Mouse (Mus musculus) left cerebral cortex, postnatal 36 days (tissue): ENCODE data around the gene Fam178b. TPM values are rescaled to one million over a fixed set of nuclear protein-coding genes. Genes with fewer than 3 reads are reported as not detected.
A peak's percentile ranks its signal among the peaks of the same experiment; 100 is the strongest.
"Not testable (repeated sequence)": the region's sequence is repeated elsewhere in the genome, so short reads cannot be mapped to it uniquely, and the experiment has no call there.

Experiments
- DNase-seq, 2 experiments: peaks; one replicate each; pipeline ENCODE4 v3.0.0; 2021 to 2022; ENCODE audit warnings: low spot score in 2 of 2, mixed read lengths in 1 of 2
- intact Hi-C: fragments of 180-260 bp; cut with DNase I; formaldehyde crosslinking; loops from one replicate; pipeline ENCODE4 v1.15.1; 2025
- total RNA-seq, 2 experiments: library from RNA; stranded (reverse); gene quantifications; 2 replicates each; pipeline ENCODE4 v1.2.3; 2021

Fam178b gene
- total RNA-seq, 2 experiments from 2014 or later = not detected

DNA sequence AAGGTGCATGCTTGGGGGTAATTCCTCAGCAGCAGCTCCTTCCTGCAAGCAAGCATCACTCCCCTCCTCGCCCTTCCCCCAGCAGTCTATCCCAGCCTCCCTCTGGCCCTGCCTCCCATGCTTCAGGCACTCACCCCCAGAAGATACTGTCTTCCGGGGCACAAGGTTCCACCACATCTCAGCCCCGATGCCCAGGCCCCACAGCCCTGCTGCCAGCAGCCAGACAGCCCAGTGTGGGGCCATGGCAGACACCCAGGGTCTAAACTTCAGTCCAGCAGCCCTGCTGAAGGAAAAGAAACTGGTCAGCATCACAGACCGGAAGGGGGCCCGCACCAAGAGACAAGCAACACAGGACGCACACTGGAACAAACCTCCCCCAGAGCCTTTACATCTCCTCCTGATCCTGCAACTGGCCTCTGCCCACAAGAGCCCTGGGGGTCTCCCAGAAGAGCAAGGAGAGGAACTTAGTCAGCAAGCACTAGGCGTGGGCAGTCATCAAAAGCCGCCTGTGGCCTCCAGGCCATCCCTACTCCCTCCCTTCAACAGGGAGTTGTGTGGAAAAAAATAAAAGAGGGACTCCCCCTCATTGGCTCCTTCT, 127.1 kb downstream of the Fam178b start:
- DNase-seq = no peak
- intact Hi-C loops = loop anchor here (2.0 to 5.0 kb wide), 2 partner anchors 51 to 79 kb away; no protein-coding TSS in a partner anchor

DNA sequence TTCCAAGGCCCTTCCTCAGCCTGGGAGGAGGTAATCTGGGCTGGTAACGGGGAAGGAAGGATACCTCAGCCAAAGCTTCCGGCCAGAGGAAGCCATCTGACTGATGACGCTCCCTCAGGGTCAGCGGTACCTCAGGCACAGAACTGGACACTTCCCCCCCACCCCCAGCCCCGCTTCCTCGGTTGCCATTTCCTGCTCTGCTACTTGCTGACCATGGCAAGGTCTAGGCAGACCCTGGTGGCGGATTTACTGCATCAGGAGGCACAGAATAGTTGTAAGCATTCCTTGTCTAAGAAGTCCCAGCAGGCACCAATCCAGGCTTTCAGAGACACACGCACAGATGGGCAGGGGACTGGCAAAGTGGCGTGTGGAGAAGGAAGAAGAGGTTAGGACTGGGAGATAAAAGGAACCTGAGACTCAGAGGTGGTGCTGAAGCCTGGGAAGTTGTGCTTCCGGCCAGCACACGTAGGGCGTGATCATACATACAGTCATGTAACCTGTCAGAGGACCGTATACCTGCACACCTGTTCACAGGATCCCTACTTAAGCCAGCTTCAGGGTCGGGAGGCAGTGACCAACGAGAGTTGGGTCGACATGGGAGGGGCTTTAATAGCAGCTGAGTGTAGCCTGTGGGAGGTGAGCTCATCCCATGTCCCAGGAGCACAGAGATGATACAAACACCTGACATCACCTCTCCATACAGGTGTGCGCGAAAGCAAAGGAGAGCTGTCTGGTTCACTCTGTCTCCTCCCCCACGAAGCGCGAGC, 128.2 kb downstream of the Fam178b start:
- intact Hi-C loops = loop anchor here (5.0 kb wide), 1 partner anchor 52 kb away; no protein-coding TSS in a partner anchor
- DNase-seq = no peak

DNA sequence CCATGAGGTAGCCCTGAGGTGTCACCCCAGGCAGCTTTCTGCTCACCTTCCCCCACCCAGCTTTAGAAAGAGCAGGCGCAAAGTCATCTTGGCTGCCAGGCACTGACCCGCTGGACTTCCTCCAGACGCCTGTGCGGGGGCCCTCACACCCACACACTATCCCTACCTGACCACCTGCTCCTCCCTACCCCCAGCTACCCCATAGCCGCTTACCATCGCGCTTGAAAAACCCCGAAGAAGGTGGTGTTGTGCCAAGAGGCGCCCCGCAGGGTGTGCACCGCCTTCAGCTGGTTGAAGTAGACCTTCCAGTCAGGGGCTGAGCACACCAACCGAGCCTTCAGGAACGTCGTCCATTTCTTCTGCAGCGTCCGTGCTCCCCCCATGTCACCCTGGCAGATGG, 130.5 kb downstream of the Fam178b start:
- intact Hi-C loops = no loop called here
- DNase-seq = no peak

DNA sequence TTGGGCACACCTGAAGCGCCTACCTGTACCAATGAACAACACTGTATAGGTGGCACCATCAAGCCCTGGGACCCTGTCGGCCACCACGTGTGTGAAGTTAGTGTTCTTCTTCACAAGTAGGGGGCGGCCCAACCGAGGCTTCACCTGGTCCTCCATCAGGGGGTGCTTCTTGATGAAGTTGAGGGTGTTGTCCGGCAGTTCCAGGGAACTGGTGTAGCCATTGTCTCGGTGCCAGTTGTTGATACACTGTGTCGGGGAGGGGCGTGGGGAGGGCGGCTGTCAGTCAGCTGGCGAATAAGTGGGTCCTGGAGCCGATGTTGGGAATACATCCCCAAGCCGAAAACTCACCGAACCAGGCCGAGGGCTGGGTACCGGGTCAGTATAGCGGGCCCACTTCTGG, 131.1 kb downstream of the Fam178b start:
- no peak for DNase-seq
- intact Hi-C loops = no loop called here

DNA sequence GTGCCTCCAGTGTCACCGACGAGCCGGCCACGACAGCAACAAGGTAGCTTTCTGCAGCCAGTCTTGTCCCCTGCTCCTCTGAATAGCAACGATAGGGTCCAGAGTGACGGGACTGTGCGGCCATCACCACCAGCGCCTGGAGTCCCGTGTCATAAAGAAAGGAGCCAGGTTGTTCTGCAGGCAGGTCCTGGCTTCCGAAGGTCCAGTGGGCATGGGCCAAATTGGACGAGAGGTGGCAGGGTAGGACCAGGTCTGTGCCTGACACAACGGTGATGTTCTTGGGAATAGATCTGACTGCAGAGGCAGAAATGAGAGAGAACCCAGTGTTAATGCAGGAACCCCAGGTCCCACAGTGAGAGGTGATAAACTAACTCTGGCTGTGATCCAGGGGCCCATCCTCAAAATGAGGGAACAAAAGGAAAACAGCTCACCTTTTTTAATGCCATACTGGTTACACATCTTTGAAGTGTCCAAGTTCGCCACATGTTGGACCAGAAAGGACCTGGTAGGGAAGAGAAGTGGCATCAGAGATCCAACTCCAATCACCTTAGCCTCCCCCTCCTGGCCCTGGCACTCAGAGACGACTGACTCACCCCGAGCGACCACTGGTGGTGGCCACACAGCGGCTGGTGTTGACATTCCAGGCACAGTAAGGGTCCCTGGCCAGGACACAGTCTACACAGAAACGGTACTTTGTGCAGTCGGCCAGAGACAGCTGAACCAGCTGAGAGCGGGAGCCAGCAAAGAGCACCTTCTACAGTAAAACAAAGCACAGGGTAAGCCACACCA, 132.7 kb downstream of the Fam178b start:
- DNase-seq = no peak

DNA sequence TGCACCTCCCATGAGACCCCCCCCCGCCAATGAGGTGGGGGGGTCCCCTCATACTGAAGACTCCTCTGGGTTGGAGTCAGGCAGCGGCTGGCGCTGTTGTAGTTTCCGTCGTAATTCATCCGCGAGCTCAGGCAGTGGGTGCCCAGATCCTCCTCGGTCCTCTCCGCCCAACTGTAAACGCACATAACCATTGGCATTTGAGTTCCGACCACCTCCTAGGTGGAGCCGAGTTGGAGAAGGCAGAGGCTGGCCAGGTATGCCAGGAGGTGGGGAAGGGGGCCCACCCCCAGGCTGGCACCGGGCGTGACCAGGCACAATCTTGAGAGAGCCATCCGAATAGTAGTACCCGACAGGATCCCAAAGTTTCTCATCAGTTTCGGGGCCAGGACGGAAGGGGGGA, 133.5 kb downstream of the Fam178b start:
- DNase-seq = no peak
- intact Hi-C loops = no loop called here

More for the DNA sequence above, 132.7 kb downstream of the Fam178b start:
- intact Hi-C loops = no loop called here

DNA sequence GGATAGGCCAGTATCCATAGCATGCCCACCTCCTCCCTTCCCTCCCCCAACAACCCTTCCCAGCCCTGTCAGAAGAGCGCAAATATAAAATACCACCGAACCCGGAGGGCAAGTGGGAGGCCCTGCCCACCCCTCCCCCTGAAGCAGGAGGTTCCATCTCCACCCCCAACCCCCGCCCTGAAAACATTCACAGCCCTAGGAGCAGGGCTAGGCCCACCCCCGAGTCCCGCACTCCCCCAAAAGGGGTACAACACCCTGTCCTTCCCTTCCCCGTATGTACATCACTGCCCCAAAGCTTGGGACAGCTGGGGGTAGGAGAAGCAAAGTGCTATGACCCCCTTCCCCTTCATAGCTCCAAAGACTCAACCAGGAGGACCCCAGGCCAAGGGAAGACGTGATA, 134.2 kb downstream of the Fam178b start:
- intact Hi-C loops = no loop called here
- DNase-seq = no peak

DNA sequence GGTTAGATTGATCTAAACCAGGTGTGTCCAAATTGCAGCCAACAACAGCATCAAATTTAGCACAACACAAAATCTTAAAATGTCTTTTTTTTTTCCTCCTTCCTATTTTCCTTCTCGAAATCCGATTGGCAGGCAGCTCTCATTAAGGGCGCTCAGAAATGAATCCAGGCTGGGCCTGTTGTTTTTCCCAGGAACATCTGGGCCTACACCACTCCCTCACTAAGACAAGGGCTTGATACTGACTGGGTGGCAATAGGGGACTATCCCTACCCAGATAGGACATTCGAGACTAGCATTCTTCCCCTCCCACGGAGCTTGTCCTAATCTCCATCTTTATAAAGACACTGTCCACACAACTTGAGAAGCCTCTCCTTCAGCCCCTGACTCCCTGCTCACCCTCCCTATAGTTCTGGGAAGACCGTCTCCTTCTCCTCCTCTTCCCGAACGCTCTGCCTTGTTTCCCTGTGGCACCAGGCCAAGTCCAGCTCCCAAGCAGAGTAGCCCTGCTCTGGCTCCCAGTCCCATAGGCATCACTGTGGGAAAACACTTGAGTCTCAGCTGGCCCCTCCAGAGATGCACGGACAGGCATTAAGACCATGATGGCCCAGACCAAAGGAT, 134.9 kb downstream of the Fam178b start:
- DNase-seq = peak in 1 of 2 experiments; percentile 26
- intact Hi-C loops = loop anchor here (1.0 to 2.0 kb wide), 2 partner anchors 87 to 137 kb away; no protein-coding TSS in a partner anchor

DNA sequence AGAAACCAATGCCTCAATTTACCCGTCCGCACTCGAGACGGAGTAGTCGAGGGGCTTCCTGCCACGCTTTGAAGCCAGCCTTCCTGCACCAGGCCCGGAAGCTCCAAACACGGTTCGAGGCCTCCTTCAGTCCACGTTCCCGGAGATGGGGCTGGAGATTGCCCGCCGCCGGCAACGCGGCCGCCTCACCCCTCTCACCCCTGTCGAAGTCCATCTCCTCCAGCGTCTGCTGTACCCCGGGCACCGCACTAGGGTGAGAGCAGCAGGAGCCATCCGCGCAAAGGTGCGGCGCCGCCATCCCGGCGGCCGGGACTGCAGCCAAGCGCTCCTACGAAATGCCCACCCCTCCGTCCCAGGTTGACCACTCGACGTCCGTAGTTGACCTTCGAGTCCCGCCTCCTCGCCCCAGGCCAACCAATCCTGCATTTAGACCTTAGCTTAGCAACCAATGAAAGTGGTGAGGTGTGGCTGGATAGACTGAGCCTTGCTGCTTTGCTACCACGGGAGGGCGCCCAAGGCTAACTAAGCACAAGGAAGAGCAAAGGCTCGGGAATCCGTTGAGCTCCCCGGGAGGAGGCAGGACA, 136.0 kb downstream of the Fam178b start, which contains the start of gene Ankrd39:
Ankrd39 (minus strand) TSS at position 558 of the 584 bp plus-strand sequence.
- intact Hi-C loops = loop anchor here (1.0 to 2.0 kb wide), 2 partner anchors 88 to 138 kb away; no protein-coding TSS in a partner anchor
- DNase-seq = peak; percentile 95 to 97

DNA sequence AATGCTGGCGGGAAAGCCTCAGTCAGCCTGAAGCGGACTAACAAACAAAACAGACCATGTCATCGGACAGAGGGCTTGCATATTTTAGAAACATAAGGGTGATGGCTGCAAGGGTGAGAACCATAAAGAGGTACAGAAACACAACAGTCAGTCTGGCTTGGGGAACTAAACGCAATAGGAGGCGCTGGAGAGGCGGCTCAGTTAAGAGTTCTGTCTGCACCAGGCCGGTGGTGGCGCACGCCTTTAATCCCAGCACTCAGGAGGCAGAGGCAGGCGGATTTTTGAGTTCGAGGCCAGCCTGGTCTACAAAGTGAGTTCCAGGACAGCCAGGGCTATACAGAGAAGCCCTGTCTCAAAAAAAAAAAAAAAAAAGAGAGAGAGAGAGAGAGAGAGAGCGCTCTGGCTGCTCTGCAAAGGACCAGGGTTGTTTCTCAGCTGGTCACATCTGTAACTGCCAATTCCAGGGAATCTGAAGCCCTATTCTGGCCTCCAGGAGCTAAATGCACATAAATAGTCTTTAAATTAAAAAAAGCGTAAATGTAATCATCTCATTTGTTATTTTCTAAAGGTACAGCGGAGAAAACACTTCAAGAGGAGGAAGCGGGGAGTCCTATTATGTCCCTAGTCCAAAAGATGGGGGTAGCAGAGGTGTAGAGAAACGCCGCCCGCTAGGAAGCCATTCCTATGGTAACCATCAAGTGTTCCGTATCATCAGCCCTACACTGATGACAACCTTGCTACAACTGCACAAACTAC, 137.0 kb downstream of the Fam178b start:
- intact Hi-C loops = loop anchor here (2.0 kb wide), 1 partner anchor 139 kb away; no protein-coding TSS in a partner anchor
- DNase-seq = no peak

DNA sequence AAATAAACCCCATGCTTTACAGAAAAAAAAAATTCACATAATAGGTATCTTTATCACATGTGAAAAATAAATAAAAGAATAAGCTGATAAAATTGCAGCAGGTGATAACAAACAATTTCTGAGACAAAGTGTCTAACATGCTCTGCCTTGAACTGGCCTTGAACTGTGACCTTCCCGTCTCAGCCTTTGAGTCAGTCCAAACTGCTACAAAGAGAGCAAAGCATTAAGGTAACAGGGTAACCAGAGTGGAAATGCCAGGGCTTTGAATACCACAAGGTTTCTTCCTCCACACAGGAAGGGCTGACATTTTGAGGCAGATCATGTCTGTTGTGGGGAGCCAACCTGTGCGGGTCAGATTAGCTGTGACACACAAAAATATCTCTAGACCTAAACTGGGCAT, 137.6 kb downstream of the Fam178b start:
- DNase-seq = no peak
- intact Hi-C loops = no loop called here

DNA sequence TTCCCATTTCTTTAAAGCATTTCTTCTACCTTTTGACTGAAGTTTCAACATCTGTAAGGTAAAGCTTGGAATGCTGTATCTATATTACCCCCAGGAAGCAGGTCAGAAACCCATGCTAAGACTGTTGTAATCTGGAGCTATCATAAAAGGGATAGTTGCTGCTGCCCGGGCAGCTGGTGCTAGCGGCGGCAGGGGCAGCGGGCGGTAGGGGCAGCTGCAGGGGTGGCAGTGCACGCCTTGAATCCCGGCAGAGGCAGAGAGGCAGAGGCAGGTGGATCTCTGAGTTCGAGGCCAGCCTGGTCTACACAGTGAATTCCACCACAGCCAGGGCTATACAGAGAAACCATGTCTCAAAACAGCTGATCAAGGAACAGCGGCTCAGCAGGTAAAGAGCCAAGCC, 140.1 kb downstream of the Fam178b start:
- intact Hi-C loops = no loop called here
- no peak for DNase-seq

DNA sequence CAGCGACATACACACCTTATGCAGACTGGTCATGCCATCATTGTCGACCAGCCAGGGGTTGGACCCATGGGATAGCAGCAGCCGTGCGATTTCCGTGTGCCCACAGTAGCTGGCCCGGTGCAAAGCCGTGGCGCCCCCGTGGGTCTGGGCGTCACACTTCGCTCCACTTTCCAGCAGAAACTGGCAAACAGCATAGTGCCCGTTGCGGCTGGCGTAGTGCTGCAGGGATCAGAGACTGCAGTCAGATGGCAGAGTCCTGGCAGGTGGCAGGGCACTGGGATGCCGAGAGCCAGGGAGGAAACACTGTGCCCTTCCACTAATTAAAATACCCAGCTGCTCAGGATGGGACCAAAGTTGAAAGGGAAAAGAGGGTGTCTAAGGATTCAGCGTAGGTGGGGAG, 141.1 kb downstream of the Fam178b start:
- DNase-seq = no peak
- intact Hi-C loops = no loop called here

DNA sequence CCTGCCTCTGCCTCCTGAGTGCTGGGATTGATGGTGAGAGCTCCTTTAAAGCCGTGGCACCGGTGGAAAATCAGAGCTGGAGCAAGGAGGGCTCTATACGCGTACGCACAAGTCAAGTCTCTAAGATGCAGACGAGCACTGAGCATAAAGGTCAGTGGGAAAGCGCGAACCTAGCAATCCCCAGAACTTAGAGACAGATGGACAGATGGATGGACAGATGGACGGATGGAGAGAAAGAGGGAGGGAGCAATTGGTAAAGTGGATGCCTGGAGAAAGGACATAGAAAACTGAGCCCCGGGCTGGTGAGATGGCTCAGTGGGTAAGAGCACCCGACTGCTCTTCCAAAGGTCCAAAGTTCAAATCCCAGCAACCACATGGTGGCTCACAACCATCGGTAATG, 142.2 kb downstream of the Fam178b start:
- no peak for DNase-seq
- intact Hi-C loops = no loop called here

DNA sequence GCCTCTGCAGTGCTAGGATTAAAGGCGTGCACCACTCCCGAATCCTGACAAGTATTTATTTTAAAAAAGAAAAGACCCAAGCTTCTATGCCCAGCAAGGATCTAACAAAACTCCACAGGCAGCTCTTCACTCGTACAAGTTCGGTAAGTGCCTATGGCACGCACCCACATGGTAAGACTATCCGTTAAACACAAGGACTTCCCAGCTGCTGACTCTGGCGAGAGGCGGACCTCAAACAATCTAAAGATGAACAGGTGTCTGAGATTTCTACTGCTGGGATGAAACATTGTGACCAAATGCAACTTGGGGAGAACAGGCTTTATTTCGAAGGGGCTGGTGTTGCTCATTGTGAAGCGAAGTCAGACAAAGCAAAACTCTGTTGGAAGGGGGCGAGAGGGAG, 142.9 kb downstream of the Fam178b start:
- intact Hi-C loops = no loop called here
- DNase-seq = no peak

DNA sequence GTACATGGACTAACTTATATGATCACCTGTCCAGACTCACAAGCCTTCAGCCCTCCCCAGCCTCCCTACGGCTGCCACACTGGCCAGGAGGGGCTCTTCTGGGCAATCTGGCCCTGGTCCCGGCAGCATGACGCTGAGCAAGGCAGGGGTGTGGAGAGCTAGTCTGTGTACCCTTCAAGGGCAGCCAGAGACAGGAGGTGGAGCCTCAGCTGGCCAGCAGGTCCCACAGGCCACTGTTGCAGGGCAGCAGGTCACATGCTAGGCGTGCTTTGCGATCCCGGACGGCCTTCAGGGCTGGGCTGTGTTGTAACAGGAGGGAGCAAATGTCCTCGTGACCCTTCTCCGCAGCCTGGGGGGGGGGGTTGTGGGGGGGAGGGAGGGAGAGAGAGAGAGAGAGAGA, 143.8 kb downstream of the Fam178b start, which contains the start of gene Gm42417:
Gm42417 (minus strand) TSS at position 244 of the 400 bp plus-strand sequence.
- no peak for DNase-seq
- intact Hi-C loops = no loop called here

DNA sequence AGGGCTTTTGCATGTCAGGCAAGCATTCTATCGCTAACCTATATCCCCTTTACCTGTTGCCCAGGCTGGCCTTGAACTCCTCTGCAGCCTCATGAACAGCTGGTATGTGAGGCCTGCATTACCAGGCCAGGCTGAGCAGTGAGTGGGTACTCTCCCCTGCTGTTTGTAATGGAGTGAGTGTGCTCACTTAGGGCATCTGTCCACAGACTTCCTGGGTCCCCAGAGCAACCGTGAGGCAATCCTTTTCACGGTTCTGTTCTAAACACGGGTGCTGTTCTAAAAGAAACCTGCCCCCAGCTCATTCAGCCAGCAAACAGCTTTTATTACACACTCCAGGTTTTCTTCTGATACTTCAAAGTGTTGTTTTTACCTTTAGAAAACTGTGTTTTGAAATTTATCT, 144.3 kb downstream of the Fam178b start:
- intact Hi-C loops = no loop called here
- no peak for DNase-seq

DNA sequence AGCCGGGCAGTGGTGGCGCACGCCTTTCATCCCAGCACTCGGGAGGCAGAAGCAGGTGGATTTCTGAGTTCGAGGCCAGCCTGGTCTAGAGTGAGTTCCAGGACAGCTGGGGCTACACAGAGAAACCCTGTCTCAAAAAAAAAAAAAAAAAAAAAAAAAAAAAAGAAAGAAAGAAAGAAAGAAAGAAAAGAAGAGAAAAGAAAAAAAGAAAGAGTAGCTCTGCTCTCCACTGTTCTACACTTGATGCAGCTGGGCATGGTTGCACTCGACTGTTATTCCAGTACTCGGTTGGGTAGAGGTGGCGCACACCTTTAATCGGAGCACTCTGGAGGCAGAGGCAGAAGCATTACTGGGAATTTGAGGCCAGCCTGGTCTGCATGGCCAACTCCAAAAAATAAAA, 146.2 kb downstream of the Fam178b start, which contains the start of gene Ankrd23:
Ankrd23 (minus strand) TSS at position 101 of the 400 bp plus-strand sequence.
- DNase-seq, intact Hi-C loops: not testable (repeated sequence)

DNA sequence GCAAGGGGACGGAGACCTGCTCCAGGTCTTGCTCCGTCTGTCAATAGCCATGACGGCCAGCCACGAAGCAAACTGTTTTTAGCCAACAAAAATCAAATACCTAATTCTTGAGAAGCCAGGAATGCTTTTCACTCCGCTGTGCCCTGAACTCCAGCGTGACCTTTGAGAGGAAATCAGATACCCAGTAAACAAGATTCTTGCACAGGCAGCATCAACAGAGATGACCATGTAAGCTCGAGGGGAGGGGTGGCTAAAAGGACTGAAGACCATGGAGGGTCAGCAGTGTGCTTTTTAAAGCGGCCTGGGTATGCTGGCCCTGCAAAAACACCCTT, 146.6 kb downstream of the Fam178b start:
- DNase-seq = no peak
- intact Hi-C loops = no loop called here
